Mouse (Mus musculus) embryonic facial prominence, embryonic 14.5 days (tissue): ENCODE data around the gene Slc37a2. TPM values are rescaled to one million over a fixed set of nuclear protein-coding genes. Genes with fewer than 3 reads are reported as not detected.

Experiments used
- polyA plus RNA-seq: library from polyadenylated mRNA; unstranded; fragments of >200 nt; fragmentation: Nextera tagmentation; extraction: Ambion mirVana; gene quantifications from 2 replicates; pipeline ENCODE4 v1.2.1, GENCODE M21; 2014

Gene Slc37a2
- polyA plus RNA-seq, 1 experiment from 2014 or later: 6.6 TPM

Other genes with a start within 250 kb of the Slc37a2 start
- 9.5 and 10.6 TPM in 2 replicates for gene Pknox2, start 108.3 kb downstream of the Slc37a2 start, polyA plus RNA-seq
- 10.5 and 14.2 TPM in 2 replicates for gene Tmem218, start 47.5 kb downstream of the Slc37a2 start, polyA plus RNA-seq
- gene Ccdc15, start 92.7 kb upstream of the Slc37a2 start, polyA plus RNA-seq: 6.0 and 6.9 TPM in 2 replicates
- 0.14 and 0.17 TPM in 2 replicates for gene Hepacam, start 111.6 kb upstream of the Slc37a2 start, polyA plus RNA-seq
- 10.8 and 12.4 TPM in 2 replicates for gene Robo4, start 146.2 kb upstream of the Slc37a2 start, polyA plus RNA-seq
- gene Robo3, start 177.5 kb upstream of the Slc37a2 start, polyA plus RNA-seq: 0.08 and 0.15 TPM in 2 replicates
- gene Msantd2, start 233.6 kb upstream of the Slc37a2 start, polyA plus RNA-seq: 24.9 and 25.0 TPM in 2 replicates